Mouse (Mus musculus): Measurements from ENCODE around the gene Vmn1r173. TPM values are rescaled to one million over a fixed set of nuclear protein-coding genes. Genes with fewer than 3 reads are reported as not detected.
"Not testable (repeated sequence)": the region's sequence is repeated elsewhere in the genome, so short reads cannot be mapped to it uniquely, and the experiment has no call there.

Gene Vmn1r173
- not detected in 2 replicates for polyA plus RNA-seq (2015; fragmentation: Nextera tagmentation; extraction: Ambion mirVana)

- H3K9ac ChIP-seq (ENCODE audit: low read depth, low read length); H3K36me3 ChIP-seq (ENCODE audit: control insufficient read depth, insufficient read depth, low read length); H3K4me1 ChIP-seq (ENCODE audit: control insufficient read depth, insufficient read depth, low read length); H3K9me3 ChIP-seq (replicated peaks; ENCODE audit: control insufficient read depth, low read length, poor library complexity, severe bottlenecking); H3K27me3 ChIP-seq (ENCODE audit: control insufficient read depth, insufficient read depth, low read depth, low read length); H3K27ac ChIP-seq (ENCODE audit: low read length); H3K4me2 ChIP-seq (ENCODE audit: low read length); H3K4me3 ChIP-seq (ENCODE audit: low read depth, low read length); ATAC-seq: not testable (repeated sequence)
- 51% methylated on average over 1 of the region's 1 CpGs for WGBS
Measured at GRCm38 (mm10) chr7:23700403-23700802, at the start of gene Vmn1r173. TSS of gene Vmn1r173 (plus strand) at chr7:23700703.

- 67% methylated on average over 2 of the region's 2 CpGs for WGBS
- Histone ChIP-seq H3K27me3 (ENCODE audit: control insufficient read depth, insufficient read depth, low read depth, low read length) (no peaks in the 10 kb centered on the region), H3K4me3 (ENCODE audit: low read depth, low read length) (no peak within 1 kb of the TSS), H3K4me1 (ENCODE audit: control insufficient read depth, insufficient read depth, low read length) (no peaks in the 10 kb centered on the region), H3K27ac (ENCODE audit: low read length) (no peak within 1 kb of the TSS), H3K9ac (ENCODE audit: low read depth, low read length) (no peak within 1 kb of the TSS), H3K36me3 (ENCODE audit: control insufficient read depth, insufficient read depth, low read length) (no peaks in the 10 kb centered on the region), H3K9me3 (replicated peaks; ENCODE audit: control insufficient read depth, low read length, poor library complexity, severe bottlenecking) (peaks cover 3% of the 10 kb centered on the region; the same call in 1 of the 2 replicates), H3K4me2 (ENCODE audit: low read length) (no peak within 1 kb of the TSS)
- ATAC-seq: no peak
Measured at GRCm38 (mm10) chr7:23658016-23658415, 42.5 kb upstream of the Vmn1r173 start, which contains the start of gene Vmn1r172. TSS of gene Vmn1r172 (plus strand) at chr7:23658316.

- not testable (repeated sequence) for H3K4me1 ChIP-seq (ENCODE audit: control insufficient read depth, insufficient read depth, low read length); H3K9ac ChIP-seq (ENCODE audit: low read depth, low read length); H3K36me3 ChIP-seq (ENCODE audit: control insufficient read depth, insufficient read depth, low read length); H3K4me2 ChIP-seq (ENCODE audit: low read length); H3K9me3 ChIP-seq (replicated peaks; ENCODE audit: control insufficient read depth, low read length, poor library complexity, severe bottlenecking); H3K27me3 ChIP-seq (ENCODE audit: control insufficient read depth, insufficient read depth, low read depth, low read length); H3K4me3 ChIP-seq (ENCODE audit: low read depth, low read length); ATAC-seq; H3K27ac ChIP-seq (ENCODE audit: low read length)
- WGBS: 45% methylated on average over 1 of the region's 1 CpGs
Measured at GRCm38 (mm10) chr7:23751970-23752369, 51.5 kb downstream of the Vmn1r173 start, which contains the start of gene Vmn1r174. TSS of gene Vmn1r174 (plus strand) at chr7:23752270.

Other genes starting within 250 kb of the Vmn1r173 start
- gene Vmn1r167, start 193.5 kb upstream of the Vmn1r173 start, polyA plus RNA-seq (2015; fragmentation: Nextera tagmentation; extraction: Ambion mirVana): not detected in 2 replicates
- not detected in 2 replicates for gene Vmn1r168, start 161.0 kb upstream of the Vmn1r173 start, polyA plus RNA-seq (2015; fragmentation: Nextera tagmentation; extraction: Ambion mirVana)
- not detected in 2 replicates for gene Vmn1r169, start 125.2 kb upstream of the Vmn1r173 start, polyA plus RNA-seq (2015; fragmentation: Nextera tagmentation; extraction: Ambion mirVana)
- gene Vmn1r170, start 94.5 kb upstream of the Vmn1r173 start, polyA plus RNA-seq (2015; fragmentation: Nextera tagmentation; extraction: Ambion mirVana): not detected in 2 replicates
- not detected in 2 replicates for gene Vmn1r171, start 70.0 kb upstream of the Vmn1r173 start, polyA plus RNA-seq (2015; fragmentation: Nextera tagmentation; extraction: Ambion mirVana)
- gene Vmn1r172, start 42.4 kb upstream of the Vmn1r173 start, polyA plus RNA-seq (2015; fragmentation: Nextera tagmentation; extraction: Ambion mirVana): not detected in 2 replicates
- gene Vmn1r174, start 51.6 kb downstream of the Vmn1r173 start, polyA plus RNA-seq (2015; fragmentation: Nextera tagmentation; extraction: Ambion mirVana): not detected in 2 replicates
- gene Vmn1r175, start 109.9 kb downstream of the Vmn1r173 start, polyA plus RNA-seq (2015; fragmentation: Nextera tagmentation; extraction: Ambion mirVana): not detected in 2 replicates
- not detected in 2 replicates for gene Vmn1r176, start 136.7 kb downstream of the Vmn1r173 start, polyA plus RNA-seq (2015; fragmentation: Nextera tagmentation; extraction: Ambion mirVana)
- not detected in 2 replicates for gene Vmn1r177, start 165.7 kb downstream of the Vmn1r173 start, polyA plus RNA-seq (2015; fragmentation: Nextera tagmentation; extraction: Ambion mirVana)
- not detected in 2 replicates for gene Vmn1r178, start 191.3 kb downstream of the Vmn1r173 start, polyA plus RNA-seq (2015; fragmentation: Nextera tagmentation; extraction: Ambion mirVana)
- not detected in 2 replicates for gene Vmn1r179, start 226.3 kb downstream of the Vmn1r173 start, polyA plus RNA-seq (2015; fragmentation: Nextera tagmentation; extraction: Ambion mirVana)
- not detected in 2 replicates for gene Vmn1r180, start 249.9 kb downstream of the Vmn1r173 start, polyA plus RNA-seq (2015; fragmentation: Nextera tagmentation; extraction: Ambion mirVana)